Mouse (Mus musculus): ENCODE results near the gene Trpm1. TPM values are rescaled to one million over a fixed set of nuclear protein-coding genes. Genes with fewer than 3 reads are reported as not detected.

Trpm1 gene
- total and polyA plus RNA-seq, 3 experiments: 5.9 to 10.7 (median 6.1) TPM

- H3K9ac ChIP-seq (ENCODE audit: insufficient read depth, low read depth): no peak overlapping the region
- no peak overlapping the region for H3K4me3 ChIP-seq (replicated peaks in 1 of 3; ENCODE audit: low read depth in 2 of 3, low read length in 2 of 3, poor library complexity in 1 of 3)
- no peaks in the 10 kb centered on the region for H3K36me3 ChIP-seq (replicated peaks in 1 of 2; ENCODE audit: control insufficient read depth in 1 of 2, insufficient read depth in 1 of 2, low read length in 1 of 2)
- H3K79me2 ChIP-seq (replicated peaks; ENCODE audit: control insufficient read depth, extremely low read depth, insufficient read depth, poor library complexity, severe bottlenecking): no peaks in the 10 kb centered on the region
- no peaks in the 10 kb centered on the region for H3K27me3 ChIP-seq (replicated peaks)
- no peak overlapping the region for H3K4me2 ChIP-seq (ENCODE audit: insufficient read depth, low read depth, poor library complexity, severe bottlenecking)
- H3K27ac ChIP-seq (ENCODE audit: insufficient read depth, low read depth): no peak overlapping the region
- dilution Hi-C loops (cut with MboI; ENCODE audit: extremely low pct_ligation_motif_present, extremely low pct_unique_long_range_greater_than_20kb, low sequenced_read_pairs): no loop called here
- no peaks in the 10 kb centered on the region for H3K9me3 ChIP-seq (replicated peaks; ENCODE audit: low read length)
- TF ChIP-seq IRF4 (IDR thresholded peaks at IDR 0.05; ENCODE audit: low read depth, low read length): no peak
- no peak for TF ChIP-seq CTCF (conservative IDR thresholded peaks at IDR 0.05 in 1 of 2, IDR thresholded peaks at IDR 0.05 in 1 of 2; ENCODE audit: low read depth in 2 of 2, low read length in 2 of 2)
- TF ChIP-seq ETS1 (conservative IDR thresholded peaks at IDR 0.05; ENCODE audit: low read depth, low read length): no peak
- TF ChIP-seq SMC3 (IDR thresholded peaks at IDR 0.05; ENCODE audit: low read depth, low read length): no peak
- DNase-seq (ENCODE audit: extremely low read depth): no peak
- in situ Hi-C loops (cut with MboI; ENCODE audit: low pct_ligation_motif_present, low pct_unique_long_range_greater_than_20kb, low sequenced_read_pairs): no loop called here
- H3K4me1 ChIP-seq (ENCODE audit: control insufficient read depth in 1 of 2, insufficient read depth in 2 of 2): peaks cover 0 to 6% of the 10 kb centered on the region in 2 experiments; a peak in 1 of 4 replicates
Measured at GRCm38 (mm10) chr7:64278526-64278925, 124.9 kb downstream of the Trpm1 start.

- peaks cover 0 to 7% of the 10 kb centered on the region in 2 experiments for H3K36me3 ChIP-seq (replicated peaks in 1 of 2; ENCODE audit: control insufficient read depth in 1 of 2, insufficient read depth in 1 of 2, low read length in 1 of 2)
- H3K27me3 ChIP-seq (replicated peaks): no peaks in the 10 kb centered on the region
- no peaks in the 10 kb centered on the region for H3K79me2 ChIP-seq (replicated peaks; ENCODE audit: control insufficient read depth, extremely low read depth, insufficient read depth, poor library complexity, severe bottlenecking)
- in situ Hi-C loops (cut with MboI; ENCODE audit: low pct_ligation_motif_present, low pct_unique_long_range_greater_than_20kb, low sequenced_read_pairs) (no loop called here), dilution Hi-C loops (cut with MboI; ENCODE audit: extremely low pct_ligation_motif_present, extremely low pct_unique_long_range_greater_than_20kb, low sequenced_read_pairs) (no loop called here)
- H3K9me3 ChIP-seq (replicated peaks; ENCODE audit: low read length): no peaks in the 10 kb centered on the region
- TF ChIP-seq RAD21 (IDR thresholded peaks at IDR 0.05; ENCODE audit: low read depth, low read length) (no peak), GABPA (IDR thresholded peaks at IDR 0.05; ENCODE audit: insufficient replicate concordance, low read depth, low read length) (no peak), BHLHE40 (IDR thresholded peaks at IDR 0.05; ENCODE audit: low read depth, low read length) (no peak), MAX (IDR thresholded peaks at IDR 0.05; ENCODE audit: low read length) (no peak), USF1 (IDR thresholded peaks at IDR 0.05; ENCODE audit: low read depth, low read length) (no peak), TBP (conservative IDR thresholded peaks at IDR 0.05; ENCODE audit: low read depth, low read length) (no peak), POLR2AphosphoS2 (IDR thresholded peaks at IDR 0.05; ENCODE audit: low read depth, low read length) (no peak), NELFE (IDR thresholded peaks at IDR 0.05; ENCODE audit: low read depth, low read length) (no peak), E2F4 (IDR thresholded peaks at IDR 0.05; ENCODE audit: insufficient replicate concordance, low read depth, low read length) (no peak), JUN (IDR thresholded peaks at IDR 0.05; ENCODE audit: insufficient read depth, low read depth, low read length) (no peak), MXI1 (IDR thresholded peaks at IDR 0.05; ENCODE audit: low read depth, low read length) (no peak)
- H3K4me2 ChIP-seq (ENCODE audit: insufficient read depth, low read depth, poor library complexity, severe bottlenecking): no peak overlapping the region
- peaks cover 0 to 6% of the 10 kb centered on the region in 2 experiments; a peak in 1 of 4 replicates for H3K4me1 ChIP-seq (ENCODE audit: control insufficient read depth in 1 of 2, insufficient read depth in 2 of 2)
- no peak overlapping the region for H3K9ac ChIP-seq (ENCODE audit: insufficient read depth, low read depth)
- H3K27ac ChIP-seq (ENCODE audit: insufficient read depth, low read depth): no peak overlapping the region
- DNase-seq (ENCODE audit: extremely low read depth): peak; percentile 19
- no peak overlapping the region for H3K4me3 ChIP-seq (replicated peaks in 1 of 3; ENCODE audit: low read depth in 2 of 3, low read length in 2 of 3, poor library complexity in 1 of 3)
Measured at GRCm38 (mm10) chr7:64279548-64279947, 125.9 kb downstream of the Trpm1 start.

Measured in CH12.LX (cell line).